In genomic region chr5:49090122-49090680, GRCm38 (mm10) we compare ENCODE assay signal across 9 mouse cellular contexts.
DNase-seq lines count a peak whose midpoint lies in the region; ATAC-seq and TF ChIP-seq lines count a peak whose summit lies in the region.
"Had no signal": no experiment of that assay in that cellular context is flagged by ENCODE, and none has a peak within 500 bp of the region (broad histone marks: within the 10 kb centered on the region; RNA-seq: fewer than 3 reads in every experiment).

No protein-coding gene starts in this region.

- peak; percentile 55; the same call in 1 of the 2 replicates for ATAC-seq in liver, postnatal 0 days

- intact Hi-C loops in heart, postnatal 10 days (cut with DNase I) = no loop called here

- TF ChIP-seq EP300 in liver, postnatal 0 days (IDR thresholded peaks at IDR 0.05; ENCODE audit: low read depth) = no peak

- H3K36me3 ChIP-seq in liver, postnatal 0 days (replicated peaks; ENCODE audit: insufficient read depth, low read length) = no peaks in the 10 kb centered on the region
- H3K36me3 ChIP-seq: limb, embryonic 15.5 days had no signal

- no peaks in the 10 kb centered on the region for H3K4me1 ChIP-seq in liver, postnatal 0 days (ENCODE audit: insufficient read depth)
- H3K4me1 ChIP-seq: limb, embryonic 15.5 days had no signal

- TF ChIP-seq POLR2A in brain, embryonic 14.5 days (IDR thresholded peaks at IDR 0.05; ENCODE audit: borderline replicate concordance, extremely low read depth, insufficient read depth, insufficient read length, poor library complexity, severe bottlenecking) = no peak

- H3K27ac ChIP-seq in liver, postnatal 0 days (ENCODE audit: low read depth) = no peak overlapping the region
- H3K27ac ChIP-seq: limb, embryonic 15.5 days had no signal

- no peaks in the 10 kb centered on the region for H3K9me3 ChIP-seq in liver, postnatal 0 days (ENCODE audit: low read length)
- H3K9me3 ChIP-seq: limb, embryonic 15.5 days had no signal

- no peaks in the 10 kb centered on the region for H3K27me3 ChIP-seq in liver, postnatal 0 days (ENCODE audit: insufficient read depth, low read length)
- H3K27me3 ChIP-seq: limb, embryonic 15.5 days had no signal

- no peak overlapping the region for H3K9ac ChIP-seq in liver, postnatal 0 days (replicated peaks)
- H3K9ac ChIP-seq: limb, embryonic 15.5 days had no signal

- H3K4me2 ChIP-seq in liver, postnatal 0 days (ENCODE audit: low read depth, low read length) = no peak overlapping the region
- H3K4me2 ChIP-seq: limb, embryonic 15.5 days had no signal

- no peak overlapping the region for H3K4me3 ChIP-seq in liver, postnatal 0 days (ENCODE audit: low read depth, low read length)
- H3K4me3 ChIP-seq: limb, embryonic 15.5 days had no signal

- TF ChIP-seq CTCF in brain, embryonic 14.5 days (IDR thresholded peaks at IDR 0.05; ENCODE audit: borderline replicate concordance, extremely low read depth, insufficient read depth, insufficient read length) = peak; percentile 83; the same call in 1 of the 2 replicates
- TF ChIP-seq CTCF in liver, postnatal 0 days (IDR thresholded peaks at IDR 0.05; ENCODE audit: low read depth) = peak; percentile 91

- peak; percentile 66 for DNase-seq in ES-CJ7 (ENCODE audit: low read depth, low spot score)
- DNase-seq in brain, embryonic 14.5 days (ENCODE audit: low read depth) = peak; percentile 92
- peak; percentile 47 for DNase-seq in fibroblast of lung, adult 2 months (ENCODE audit: low read depth)
- DNase-seq in heart, postnatal 10 days = peak; percentile 71 to 86
- DNase-seq in kidney, postnatal 36 days = peak; percentile 71 to 90
- peak; percentile 76 for DNase-seq in liver, postnatal 0 days
- peak; percentile 43 for DNase-seq in ovary, postnatal 10 days (ENCODE audit: low spot score)
- peak; percentile 45 for DNase-seq in urinary bladder, adult 2 months (ENCODE audit: low spot score)

- WGBS in liver, postnatal 0 days (ENCODE audit: insufficient replicate concordance) = 9% methylated on average over 6 of the region's 6 CpGs
